Mouse (Mus musculus) liver, postnatal 0 days (tissue): Measurements from ENCODE around the gene Fads1.

Source experiments
- CTCF ChIP-seq: sonication (generic); IDR thresholded peaks from 2 replicates; pipeline ENCODE4 v1.5.1; 2016; ENCODE audit warnings: antibody characterized with exemption, low read depth
- EP300 ChIP-seq: IDR thresholded peaks from 2 replicates; pipeline ENCODE4 v1.6.1; 2016; ENCODE audit warnings: antibody characterized with exemption, low read depth, mild to moderate bottlenecking

DNA sequence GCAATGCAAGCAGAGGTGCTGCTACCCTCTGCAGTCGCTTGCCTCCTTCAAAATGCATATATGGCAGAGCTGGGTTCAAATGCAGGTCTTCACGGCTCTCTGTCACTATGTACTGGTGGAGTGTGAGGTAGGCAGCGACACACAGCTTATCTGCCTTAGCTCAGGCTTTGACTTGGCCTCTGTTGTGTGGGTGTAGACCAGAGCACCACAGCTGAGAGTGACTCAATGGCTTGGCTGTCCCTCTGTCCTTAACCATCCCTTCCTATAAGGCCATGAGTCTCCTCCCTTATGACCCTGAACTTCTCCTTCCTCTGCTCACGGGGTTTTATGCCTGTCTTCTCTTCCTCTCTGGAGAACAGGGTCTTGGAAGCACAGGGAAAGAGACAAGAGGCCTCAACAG, 28.2 kb downstream of the Fads1 start:
- no peak for TF ChIP-seq CTCF
- no peak for TF ChIP-seq EP300
